Mouse (Mus musculus): ENCODE measurements around the gene Vmn1r3. TPM values are rescaled to one million over a fixed set of nuclear protein-coding genes. Genes with fewer than 3 reads are reported as not detected.
"Not testable (repeated sequence)": the region's sequence is repeated elsewhere in the genome, so short reads cannot be mapped to it uniquely, and the experiment has no call there.

Vmn1r3 gene
- polyA plus RNA-seq, 1 experiment from 2014 or later, result not detected

DNA sequence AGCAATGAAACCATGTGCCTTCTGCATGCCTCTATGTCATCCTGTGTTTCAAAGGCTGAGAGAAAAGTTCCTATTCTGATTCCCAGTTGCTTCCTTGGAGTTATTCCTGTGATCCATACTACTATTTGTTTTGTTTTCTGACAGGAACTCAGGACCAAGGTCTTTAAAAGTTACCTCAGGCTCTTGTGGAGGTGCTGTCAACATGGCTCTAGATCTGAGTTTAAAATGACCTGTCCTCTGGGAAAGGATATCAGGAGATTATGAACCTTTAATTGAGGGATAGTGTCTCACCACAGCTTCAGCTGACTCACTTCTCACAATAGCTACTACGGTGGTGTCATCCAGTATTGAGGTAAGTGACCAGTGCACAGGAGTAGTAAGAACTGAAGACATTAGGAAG, 18.1 kb downstream of the Vmn1r3 start, which contains the start of gene Vmn1r2:
Gene Vmn1r2, plus strand, starts transcription at position 301 of the 400 bp plus-strand sequence.
- H3K27ac ChIP-seq (ENCODE audit: low read depth, low read length); H3K4me2 ChIP-seq; H3K4me1 ChIP-seq (ENCODE audit: control insufficient read depth, insufficient read depth, low read length); H3K4me3 ChIP-seq (ENCODE audit: low read depth, low read length); H3K9me3 ChIP-seq (replicated peaks; ENCODE audit: control insufficient read depth, low read length); H3K27me3 ChIP-seq (ENCODE audit: control insufficient read depth, insufficient read depth, low read length); H3K36me3 ChIP-seq (ENCODE audit: control insufficient read depth, insufficient read depth, low read length); ATAC-seq (replicated peaks; ENCODE audit: insufficient number of reproducible peaks, low FRiP score, low TSS enrichment); H3K9ac ChIP-seq (ENCODE audit: low read depth, low read length): not testable (repeated sequence)
- WGBS (ENCODE audit: insufficient replicate concordance), result no CpG with 5 or more reads among the region's 1 CpGs

GRCm38 (mm10) chr4:3165046-3165445, 20.1 kb downstream of the Vmn1r3 start:
- ATAC-seq (replicated peaks; ENCODE audit: insufficient number of reproducible peaks, low FRiP score, low TSS enrichment), result no peak; the same call in 1 of the 2 replicates
- no peaks in the 10 kb centered on the region for H3K27me3 ChIP-seq (ENCODE audit: control insufficient read depth, insufficient read depth, low read length)
- no peaks in the 10 kb centered on the region for H3K36me3 ChIP-seq (ENCODE audit: control insufficient read depth, insufficient read depth, low read length)
- H3K9me3 ChIP-seq (replicated peaks; ENCODE audit: control insufficient read depth, low read length), result peaks cover 4% of the 10 kb centered on the region
- no peaks in the 10 kb centered on the region for H3K4me1 ChIP-seq (ENCODE audit: control insufficient read depth, insufficient read depth, low read length)
- 87% methylated on average over 4 of the region's 4 CpGs for WGBS (ENCODE audit: insufficient replicate concordance)
- H3K9ac ChIP-seq (ENCODE audit: low read depth, low read length), result no peak overlapping the region
- no peak overlapping the region for H3K27ac ChIP-seq (ENCODE audit: low read depth, low read length)
- no peak overlapping the region for H3K4me2 ChIP-seq
- H3K4me3 ChIP-seq (ENCODE audit: low read depth, low read length), result no peak overlapping the region

GRCm38 (mm10) chr4:3164429-3164828, 20.7 kb downstream of the Vmn1r3 start:
- ATAC-seq (replicated peaks; ENCODE audit: insufficient number of reproducible peaks, low FRiP score, low TSS enrichment); H3K27ac ChIP-seq (ENCODE audit: low read depth, low read length); H3K4me1 ChIP-seq (ENCODE audit: control insufficient read depth, insufficient read depth, low read length); H3K9ac ChIP-seq (ENCODE audit: low read depth, low read length); H3K4me3 ChIP-seq (ENCODE audit: low read depth, low read length); H3K27me3 ChIP-seq (ENCODE audit: control insufficient read depth, insufficient read depth, low read length); H3K4me2 ChIP-seq; H3K9me3 ChIP-seq (replicated peaks; ENCODE audit: control insufficient read depth, low read length); H3K36me3 ChIP-seq (ENCODE audit: control insufficient read depth, insufficient read depth, low read length): not testable (repeated sequence)

DNA sequence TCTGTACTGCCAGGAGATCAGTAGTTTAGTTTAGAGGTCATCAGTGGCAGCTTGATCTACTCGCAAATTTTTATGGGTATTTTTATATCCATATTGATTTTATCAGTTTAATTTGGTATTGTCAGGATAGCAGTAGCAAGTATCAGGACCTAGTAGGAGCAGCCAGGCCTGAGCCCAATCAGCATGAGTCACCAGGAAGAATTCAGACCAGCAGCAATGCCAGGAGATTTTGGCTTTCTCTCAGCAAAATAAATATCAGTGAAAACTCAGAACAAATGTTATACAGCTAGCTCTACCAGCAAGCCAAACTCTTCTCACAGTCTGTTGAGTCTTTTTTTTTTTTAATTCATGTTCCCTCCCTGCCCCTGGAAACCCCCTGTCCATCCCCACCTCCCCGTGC, 31.8 kb downstream of the Vmn1r3 start:
- not testable (repeated sequence) for ATAC-seq (replicated peaks; ENCODE audit: insufficient number of reproducible peaks, low FRiP score, low TSS enrichment); H3K9ac ChIP-seq (ENCODE audit: low read depth, low read length)
- 69% methylated on average over 2 of the region's 2 CpGs for WGBS (ENCODE audit: insufficient replicate concordance)

DNA sequence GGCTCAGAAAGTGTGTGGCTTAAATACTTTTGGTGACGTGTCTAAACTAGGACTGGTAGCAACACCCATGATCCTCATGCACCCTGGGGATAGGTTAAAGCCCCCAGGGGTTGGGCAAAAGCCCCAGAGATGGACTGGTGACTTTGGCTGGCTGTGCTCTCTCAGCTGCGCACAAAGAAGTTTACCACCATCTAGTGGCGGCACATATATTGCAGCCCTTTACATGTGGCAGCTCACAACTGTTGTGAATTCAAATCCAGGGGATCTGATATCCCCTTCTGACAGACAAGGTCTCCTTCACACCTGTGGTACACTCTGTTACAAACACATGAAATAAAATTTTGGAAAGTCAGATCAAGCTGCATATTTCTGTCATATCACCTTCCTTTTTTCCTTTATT, 37.2 kb downstream of the Vmn1r3 start:
- H3K4me1 ChIP-seq (ENCODE audit: control insufficient read depth, insufficient read depth, low read length); H3K4me3 ChIP-seq (ENCODE audit: low read depth, low read length); H3K36me3 ChIP-seq (ENCODE audit: control insufficient read depth, insufficient read depth, low read length); ATAC-seq (replicated peaks; ENCODE audit: insufficient number of reproducible peaks, low FRiP score, low TSS enrichment); H3K9me3 ChIP-seq (replicated peaks; ENCODE audit: control insufficient read depth, low read length); H3K27me3 ChIP-seq (ENCODE audit: control insufficient read depth, insufficient read depth, low read length); H3K4me2 ChIP-seq; H3K27ac ChIP-seq (ENCODE audit: low read depth, low read length); H3K9ac ChIP-seq (ENCODE audit: low read depth, low read length): not testable (repeated sequence)
- no CpG with 5 or more reads among the region's 3 CpGs for WGBS (ENCODE audit: insufficient replicate concordance)

More for the DNA sequence above, 31.8 kb downstream of the Vmn1r3 start:
- not testable (repeated sequence) for H3K36me3 ChIP-seq (ENCODE audit: control insufficient read depth, insufficient read depth, low read length); H3K9me3 ChIP-seq (replicated peaks; ENCODE audit: control insufficient read depth, low read length); H3K4me1 ChIP-seq (ENCODE audit: control insufficient read depth, insufficient read depth, low read length); H3K4me3 ChIP-seq (ENCODE audit: low read depth, low read length); H3K27ac ChIP-seq (ENCODE audit: low read depth, low read length); H3K4me2 ChIP-seq; H3K27me3 ChIP-seq (ENCODE audit: control insufficient read depth, insufficient read depth, low read length)

Other genes with a start within 250 kb of the Vmn1r3 start
- gene Vmn1r2, start 18.0 kb downstream of the Vmn1r3 start, polyA plus RNA-seq (2014; fragmentation: Nextera tagmentation; extraction: Ambion mirVana), result not detected in 2 replicates

Measured in heart, embryonic 11.5 days (tissue).